8 mouse cellular contexts compared by ENCODE assay signal in the genomic region with DNA sequence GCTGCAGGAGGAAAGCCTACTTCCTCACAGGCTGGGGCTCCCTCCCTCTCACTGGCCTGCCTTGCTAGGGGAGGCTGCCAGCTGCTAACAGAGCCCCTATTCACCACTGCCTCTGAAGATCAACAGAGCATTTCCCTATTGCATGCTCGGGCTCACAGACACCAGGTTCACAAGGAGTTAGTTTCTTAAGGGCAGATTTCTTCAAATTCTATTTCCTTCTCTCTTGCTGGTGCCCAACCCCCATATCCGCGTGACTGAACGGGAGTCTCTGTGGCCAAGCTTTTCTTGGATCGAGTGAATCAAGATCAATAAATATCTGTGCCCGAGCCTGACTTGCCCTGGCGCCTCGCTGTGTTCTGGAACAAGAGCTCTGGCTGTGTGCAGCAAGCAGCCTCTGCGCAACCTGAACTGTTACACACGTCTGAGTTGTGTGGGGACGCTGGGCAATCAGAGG.
DNase-seq lines count a peak whose midpoint lies in the region; ATAC-seq and TF ChIP-seq lines count a peak whose summit lies in the region.

No protein-coding gene starts in this region.

- H3K9me3 ChIP-seq in kidney, embryonic 14.5 days (ENCODE audit: control insufficient read depth, low read length): no peaks in the 10 kb centered on the region
- no peaks in the 10 kb centered on the region for H3K9me3 ChIP-seq in embryonic facial prominence, embryonic 12.5 days
- no peaks in the 10 kb centered on the region for H3K9me3 ChIP-seq in hindbrain, embryonic 15.5 days

- peak overlapping the region; percentile 25 for H3K27ac ChIP-seq in kidney, embryonic 14.5 days (ENCODE audit: low read depth, low read length)
- H3K27ac ChIP-seq in kidney, adult 2 months (ENCODE audit: insufficient read depth, low read depth, low read length): no peak overlapping the region
- peak overlapping the region; percentile 61 for H3K27ac ChIP-seq in embryonic facial prominence, embryonic 12.5 days
- H3K27ac ChIP-seq in hindbrain, embryonic 15.5 days (replicated peaks): peak overlapping the region; percentile 14; the same call in 1 of the 2 replicates

- no peak overlapping the region for H3K9ac ChIP-seq in kidney, embryonic 14.5 days (ENCODE audit: low read depth, low read length)
- no peak overlapping the region for H3K9ac ChIP-seq in embryonic facial prominence, embryonic 12.5 days
- no peak overlapping the region for H3K9ac ChIP-seq in hindbrain, embryonic 15.5 days

- DNase-seq in kidney, adult 2 months: no peak
- DNase-seq in mesoderm, embryonic 11.5 days (ENCODE audit: low read depth, low spot score): peak; percentile 21
- DNase-seq in urinary bladder, postnatal 36 days (ENCODE audit: low spot score in 2 of 2): no peak
- no peak for DNase-seq in urinary bladder, postnatal 25 days (ENCODE audit: low spot score)

- H3K27me3 ChIP-seq in kidney, embryonic 14.5 days (ENCODE audit: control insufficient read depth, insufficient read depth, low read length): no peaks in the 10 kb centered on the region
- H3K27me3 ChIP-seq in kidney, adult 2 months (replicated peaks; ENCODE audit: control insufficient read depth, insufficient read depth, low read length): no peaks in the 10 kb centered on the region
- no peaks in the 10 kb centered on the region for H3K27me3 ChIP-seq in embryonic facial prominence, embryonic 12.5 days
- H3K27me3 ChIP-seq in hindbrain, embryonic 15.5 days: no peaks in the 10 kb centered on the region

- peak; percentile 57; the same call in 1 of the 2 replicates for ATAC-seq in kidney, embryonic 14.5 days (ENCODE audit: low FRiP score, low TSS enrichment)
- peak; percentile 82 for ATAC-seq in embryonic facial prominence, embryonic 12.5 days (ENCODE audit: insufficient number of reproducible peaks, insufficient read depth, low FRiP score, low TSS enrichment)
- peak; percentile 83 for ATAC-seq in hindbrain, embryonic 15.5 days (ENCODE audit: low FRiP score, low read depth)
- no peak for ATAC-seq in activated CD4-positive, CD25-positive, alpha-beta regulatory T cell, adult 4 months

- H3K36me3 ChIP-seq in kidney, embryonic 14.5 days (ENCODE audit: control insufficient read depth, insufficient read depth, low read length): no peaks in the 10 kb centered on the region
- no peaks in the 10 kb centered on the region for H3K36me3 ChIP-seq in kidney, adult 2 months (ENCODE audit: control insufficient read depth, insufficient read depth, low read length)
- no peaks in the 10 kb centered on the region for H3K36me3 ChIP-seq in embryonic facial prominence, embryonic 12.5 days
- H3K36me3 ChIP-seq in hindbrain, embryonic 15.5 days: no peaks in the 10 kb centered on the region

- no peak for TF ChIP-seq POLR2A in kidney, adult 2 months (IDR thresholded peaks at IDR 0.05; ENCODE audit: low read depth, low read length)

- no peak overlapping the region for H3K4me3 ChIP-seq in kidney, embryonic 14.5 days (ENCODE audit: low read length)
- H3K4me3 ChIP-seq in kidney, adult 2 months (ENCODE audit: insufficient read depth, low read depth, low read length): no peak overlapping the region
- H3K4me3 ChIP-seq in embryonic facial prominence, embryonic 12.5 days: no peak overlapping the region
- no peak overlapping the region for H3K4me3 ChIP-seq in hindbrain, embryonic 15.5 days

- TF ChIP-seq CTCF in kidney, adult 2 months (conservative IDR thresholded peaks at IDR 0.05; ENCODE audit: insufficient read depth, insufficient read length, low read depth, low read length): no peak

- 0 out of 2 replicates have a peak, but pooled peaks cover 3% of the 10 kb centered on the region for H3K4me1 ChIP-seq in kidney, embryonic 14.5 days (ENCODE audit: control insufficient read depth, insufficient read depth, low read length)
- H3K4me1 ChIP-seq in kidney, adult 2 months (ENCODE audit: control insufficient read depth, insufficient read depth, low read length): no peaks in the 10 kb centered on the region
- peaks cover 12% of the 10 kb centered on the region for H3K4me1 ChIP-seq in embryonic facial prominence, embryonic 12.5 days
- peaks cover 8% of the 10 kb centered on the region for H3K4me1 ChIP-seq in hindbrain, embryonic 15.5 days (replicated peaks)

- H3K4me2 ChIP-seq in kidney, embryonic 14.5 days (replicated peaks; ENCODE audit: low read depth, low read length): no peak overlapping the region; the same call in 1 of the 2 replicates
- no peak overlapping the region; the same call in 1 of the 2 replicates for H3K4me2 ChIP-seq in embryonic facial prominence, embryonic 12.5 days (replicated peaks)
- H3K4me2 ChIP-seq in hindbrain, embryonic 15.5 days: peak overlapping the region; percentile 29

- 35% methylated on average over 11 of the region's 11 CpGs for WGBS in kidney, embryonic 14.5 days
- WGBS in kidney, adult 2 months: 38% methylated on average over 11 of the region's 11 CpGs
- 17% methylated on average over 11 of the region's 11 CpGs for WGBS in embryonic facial prominence, embryonic 12.5 days
- WGBS in hindbrain, embryonic 15.5 days: 30% methylated on average over 11 of the region's 11 CpGs
